Mouse (Mus musculus) ZHBTc4 (cell line): ENCODE measurements around the gene Wwox.

Experiments
- DNase-seq: peaks from one replicate; pipeline ENCODE4 v3.0.0-alpha.2; 2011; ENCODE audit warnings: low read depth, low spot score

Gene Wwox

GRCm38 (mm10) chr8:114731260-114732140 lies 292.0 kb downstream of the Wwox start:
- no peak for DNase-seq

- no peak for DNase-seq
These were observed 303.9 kb downstream of the Wwox start for GRCm38 (mm10) chr8:114743185-114743915.

- peak; percentile 30 for DNase-seq
These were observed 306.9 kb downstream of the Wwox start for GRCm38 (mm10) chr8:114746373-114746772.

GRCm38 (mm10) chr8:114751376-114752135 lies 312.1 kb downstream of the Wwox start:
- DNase-seq, result peak; percentile 75

- no peak for DNase-seq
These were observed 320.2 kb downstream of the Wwox start for GRCm38 (mm10) chr8:114759621-114760020.

- DNase-seq, result no peak
These were observed 329.1 kb downstream of the Wwox start for GRCm38 (mm10) chr8:114768536-114768935.

GRCm38 (mm10) chr8:114770856-114771776 lies 331.7 kb downstream of the Wwox start:
- DNase-seq, result peak; percentile 67

GRCm38 (mm10) chr8:114772276-114772849 lies 332.9 kb downstream of the Wwox start:
- no peak for DNase-seq

GRCm38 (mm10) chr8:114773461-114774414 lies 334.3 kb downstream of the Wwox start:
- DNase-seq, result no peak

GRCm38 (mm10) chr8:114774415-114774775 lies 334.9 kb downstream of the Wwox start:
- no peak for DNase-seq

GRCm38 (mm10) chr8:114775543-114775942 lies 336.1 kb downstream of the Wwox start:
- DNase-seq, result no peak

- DNase-seq, result no peak
These were observed 337.2 kb downstream of the Wwox start for GRCm38 (mm10) chr8:114776696-114777095.

- DNase-seq, result peak; percentile 63
These were observed 338.0 kb downstream of the Wwox start for GRCm38 (mm10) chr8:114777271-114777980.

GRCm38 (mm10) chr8:114779002-114779401 lies 339.5 kb downstream of the Wwox start:
- no peak for DNase-seq

- no peak for DNase-seq
These were observed 343.9 kb downstream of the Wwox start for GRCm38 (mm10) chr8:114783321-114783720.

- no peak for DNase-seq
These were observed 346.4 kb downstream of the Wwox start for GRCm38 (mm10) chr8:114785834-114786233.

GRCm38 (mm10) chr8:114789616-114790015 lies 350.2 kb downstream of the Wwox start:
- DNase-seq, result no peak

- no peak for DNase-seq
These were observed 351.3 kb downstream of the Wwox start for GRCm38 (mm10) chr8:114790754-114791153.

- no peak for DNase-seq
These were observed 354.2 kb downstream of the Wwox start for GRCm38 (mm10) chr8:114793682-114794081.
